Mouse (Mus musculus) erythroblast, embryonic 14.5 days (primary cell): ENCODE measurements around the gene Arl15. TPM values are rescaled to one million over a fixed set of nuclear protein-coding genes. Genes with fewer than 3 reads are reported as not detected.

ENCODE experiments used
- H3K27me3 ChIP-seq: 2 replicates; pipeline ENCODE4 v1.6.1; 2012; ENCODE audit warnings: inconsistent platforms; ENCODE audit not compliant: control insufficient read depth
- H3K36me3 ChIP-seq: 2 replicates; pipeline ENCODE4 v1.6.1; 2012; ENCODE audit warnings: mild to moderate bottlenecking, inconsistent platforms; ENCODE audit not compliant: control insufficient read depth
- H3K4me1 ChIP-seq: 2 replicates; pipeline ENCODE4 v1.6.1; 2012; ENCODE audit warnings: inconsistent platforms; ENCODE audit not compliant: control insufficient read depth
- H3K4me3 ChIP-seq: replicated peaks from 2 replicates; pipeline ENCODE3; 2012; ENCODE audit warnings: moderate library complexity, mild to moderate bottlenecking, inconsistent platforms
- H3K9me3 ChIP-seq: 2 replicates; pipeline ENCODE4 v1.6.1; 2012; ENCODE audit warnings: low read length, inconsistent platforms, mixed read lengths; ENCODE audit not compliant: control insufficient read depth
- GATA1 ChIP-seq: IDR thresholded peaks from 2 replicates; pipeline ENCODE4 v1.6.1; 2012; ENCODE audit warnings: low read length, inconsistent platforms, mixed read lengths
- TAL1 ChIP-seq: IDR thresholded peaks from 3 replicates; pipeline ENCODE4 v1.6.1; 2012; ENCODE audit warnings: low read length, inconsistent platforms, mixed read lengths
- polyA plus RNA-seq: library from polyadenylated mRNA; stranded (reverse); fragments of >175 nt; gene quantifications from 2 replicates; pipeline ENCODE4 v1.2.3, GENCODE M21; 2012

The Arl15 gene
- polyA plus RNA-seq, 1 experiment, result not detected

DNA sequence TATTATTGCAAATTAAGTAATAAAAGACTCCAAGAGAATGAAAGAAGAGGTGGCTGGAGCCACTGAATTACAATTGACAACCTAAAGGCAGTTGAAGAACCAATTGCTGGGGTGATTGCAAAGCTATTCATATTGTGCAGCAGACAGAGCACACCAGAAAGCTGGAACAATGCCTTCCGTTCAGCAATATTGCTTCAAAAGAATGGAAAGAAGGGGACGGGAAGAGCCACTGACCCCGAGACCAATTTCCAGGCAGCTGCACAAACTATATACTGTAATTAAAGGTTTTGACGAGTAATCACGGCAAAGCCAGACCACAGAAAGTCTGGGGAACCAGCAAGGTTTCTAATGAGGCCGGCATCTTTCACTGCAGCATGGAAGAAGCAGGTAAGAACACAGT is 181.4 kb downstream of the Arl15 start:
- H3K9me3 ChIP-seq, result no peaks in the 10 kb centered on the region
- TF ChIP-seq GATA1, result no peak
- H3K27me3 ChIP-seq, result no peaks in the 10 kb centered on the region
- no peaks in the 10 kb centered on the region for H3K4me1 ChIP-seq
- no peak overlapping the region for H3K4me3 ChIP-seq
- H3K36me3 ChIP-seq, result no peaks in the 10 kb centered on the region

DNA sequence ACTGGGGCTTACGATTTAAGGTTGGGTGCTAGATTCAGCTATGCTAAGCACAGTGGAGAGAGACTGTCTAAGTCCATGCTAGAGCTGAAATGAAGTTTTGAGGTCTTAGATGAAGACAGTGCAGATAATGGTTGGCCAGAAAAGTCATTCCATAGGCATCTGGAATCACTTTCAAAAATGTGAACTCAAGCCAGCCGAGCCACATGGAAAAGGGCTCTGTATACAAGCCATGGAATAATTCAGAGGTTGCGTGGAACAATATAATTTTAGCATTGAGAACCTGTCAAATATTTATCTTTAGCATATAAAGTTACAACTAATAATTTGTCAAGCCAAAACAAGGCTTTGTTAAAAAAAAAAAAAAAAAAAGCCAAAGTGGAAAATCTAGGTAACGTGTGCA is 182.6 kb downstream of the Arl15 start:
- TF ChIP-seq TAL1, result no peak
- TF ChIP-seq GATA1, result no peak
- Histone ChIP-seq H3K27me3 (no peaks in the 10 kb centered on the region), H3K9me3 (no peaks in the 10 kb centered on the region), H3K36me3 (no peaks in the 10 kb centered on the region), H3K4me1 (no peaks in the 10 kb centered on the region), H3K4me3 (no peak overlapping the region)

DNA sequence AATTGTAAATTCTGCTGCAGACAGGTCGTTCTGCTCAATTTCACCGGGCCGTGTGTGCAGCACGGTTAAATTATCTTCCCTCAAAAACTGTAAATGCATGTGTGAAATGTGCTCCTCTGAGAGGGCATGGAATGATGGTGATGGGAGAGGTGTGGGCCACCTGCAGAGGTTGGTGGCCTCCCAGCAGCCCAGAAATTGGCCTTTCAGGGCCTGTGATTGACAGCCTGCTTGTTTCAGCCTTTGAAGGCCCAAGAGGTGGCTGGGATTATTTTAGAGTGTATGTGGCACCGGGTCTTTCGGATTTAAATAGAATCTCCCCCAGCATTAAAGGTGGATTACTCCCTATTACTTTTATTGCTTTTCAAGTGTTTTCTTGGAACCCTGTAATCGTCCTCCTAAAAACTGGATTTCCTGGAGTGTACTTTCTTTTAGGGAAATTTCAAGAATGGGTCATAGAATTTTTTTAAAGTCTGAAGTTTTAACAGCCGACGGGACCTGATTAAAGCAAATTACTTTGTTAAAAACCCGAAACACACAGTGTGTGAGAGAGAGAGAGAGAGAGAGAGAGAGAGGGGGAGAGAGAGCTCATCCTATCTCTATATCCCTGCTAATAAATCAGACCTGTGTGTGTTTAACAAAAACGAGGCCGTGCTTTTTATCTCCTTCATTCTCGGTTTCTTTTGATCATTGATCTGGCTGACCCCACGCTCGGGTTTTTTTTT is 186.6 kb downstream of the Arl15 start:
- Histone ChIP-seq H3K4me3 (no peak overlapping the region), H3K27me3 (no peaks in the 10 kb centered on the region), H3K4me1 (no peaks in the 10 kb centered on the region), H3K9me3 (no peaks in the 10 kb centered on the region), H3K36me3 (no peaks in the 10 kb centered on the region)
- TF ChIP-seq TAL1, result no peak
- TF ChIP-seq GATA1, result no peak

DNA sequence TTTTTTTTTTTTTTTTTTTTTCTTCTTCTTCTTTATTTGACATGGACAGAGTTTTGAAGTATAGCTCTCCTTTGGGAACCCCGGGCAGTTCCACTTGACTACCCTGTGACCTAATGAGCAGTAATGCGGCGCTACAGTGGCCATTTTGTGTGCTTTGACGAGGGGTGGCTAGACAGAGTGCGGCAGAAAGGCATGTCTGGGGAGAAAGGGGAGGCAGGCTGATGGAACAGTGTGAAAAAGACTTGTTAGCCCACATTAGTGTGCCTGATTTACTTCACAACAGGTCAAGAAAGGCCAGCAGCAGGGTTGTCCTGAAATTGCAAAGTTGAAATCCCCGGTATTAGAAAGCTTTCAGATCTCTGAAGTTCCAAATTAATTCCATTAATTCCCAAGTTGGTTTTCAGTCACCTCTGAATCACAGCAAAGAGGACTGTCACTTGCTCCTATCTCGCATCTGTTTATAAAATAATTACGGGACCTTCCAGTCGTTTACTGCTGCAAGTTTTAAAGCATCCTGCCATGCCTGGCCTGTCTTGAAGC is 187.2 kb downstream of the Arl15 start:
- Histone ChIP-seq H3K4me3 (no peak overlapping the region), H3K4me1 (no peaks in the 10 kb centered on the region), H3K27me3 (no peaks in the 10 kb centered on the region), H3K9me3 (no peaks in the 10 kb centered on the region), H3K36me3 (no peaks in the 10 kb centered on the region)
- TF ChIP-seq TAL1 (no peak), GATA1 (no peak)

DNA sequence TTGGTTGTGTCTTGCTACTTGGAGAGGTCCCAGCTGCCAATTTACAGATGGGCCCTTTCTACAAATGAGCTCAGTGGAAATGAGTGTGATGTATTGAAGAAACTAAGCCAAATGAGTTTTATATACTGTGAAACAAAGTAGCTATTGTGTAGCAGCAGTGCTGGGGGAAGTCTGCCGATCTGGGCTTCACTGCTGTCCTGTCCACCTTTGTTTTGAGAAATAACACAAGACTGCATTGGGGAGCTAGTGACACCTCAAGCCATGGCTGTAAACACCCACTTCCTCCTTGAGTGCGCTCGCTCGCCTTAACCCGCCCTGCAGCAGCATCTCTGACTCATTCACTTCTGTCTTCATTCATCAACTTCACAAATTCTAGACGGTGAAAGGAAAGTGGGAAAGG is 189.3 kb downstream of the Arl15 start:
- H3K4me3 ChIP-seq, result no peak overlapping the region
- no peaks in the 10 kb centered on the region for H3K9me3 ChIP-seq
- H3K4me1 ChIP-seq, result no peaks in the 10 kb centered on the region
- no peaks in the 10 kb centered on the region for H3K27me3 ChIP-seq
- H3K36me3 ChIP-seq, result no peaks in the 10 kb centered on the region; the same call in 1 of the 2 replicates
- TF ChIP-seq GATA1, result no peak
- no peak for TF ChIP-seq TAL1

DNA sequence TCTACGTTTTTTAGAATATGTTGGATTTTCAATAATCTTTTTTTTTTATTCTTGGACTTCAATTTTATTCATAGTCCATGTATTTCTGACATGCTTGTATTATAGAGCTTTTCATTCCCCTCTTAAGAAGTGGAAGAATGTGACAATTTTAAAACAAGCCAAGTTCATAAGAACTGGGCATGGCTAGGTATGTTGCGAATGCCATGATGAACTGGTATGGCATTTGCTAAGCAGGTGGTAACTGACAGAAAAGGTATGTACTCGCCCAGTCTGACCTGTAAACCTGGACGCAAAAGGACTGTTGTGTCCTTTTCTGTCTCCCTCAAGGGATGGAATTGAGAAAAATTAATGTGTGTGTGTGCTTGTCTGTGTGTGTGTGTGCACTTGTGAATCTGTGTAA is 190.2 kb downstream of the Arl15 start:
- Histone ChIP-seq H3K4me1 (no peaks in the 10 kb centered on the region), H3K4me3 (no peak overlapping the region), H3K27me3 (no peaks in the 10 kb centered on the region), H3K9me3 (no peaks in the 10 kb centered on the region), H3K36me3 (peaks cover 2% of the 10 kb centered on the region)
- no peak for TF ChIP-seq GATA1
- TF ChIP-seq TAL1, result no peak

DNA sequence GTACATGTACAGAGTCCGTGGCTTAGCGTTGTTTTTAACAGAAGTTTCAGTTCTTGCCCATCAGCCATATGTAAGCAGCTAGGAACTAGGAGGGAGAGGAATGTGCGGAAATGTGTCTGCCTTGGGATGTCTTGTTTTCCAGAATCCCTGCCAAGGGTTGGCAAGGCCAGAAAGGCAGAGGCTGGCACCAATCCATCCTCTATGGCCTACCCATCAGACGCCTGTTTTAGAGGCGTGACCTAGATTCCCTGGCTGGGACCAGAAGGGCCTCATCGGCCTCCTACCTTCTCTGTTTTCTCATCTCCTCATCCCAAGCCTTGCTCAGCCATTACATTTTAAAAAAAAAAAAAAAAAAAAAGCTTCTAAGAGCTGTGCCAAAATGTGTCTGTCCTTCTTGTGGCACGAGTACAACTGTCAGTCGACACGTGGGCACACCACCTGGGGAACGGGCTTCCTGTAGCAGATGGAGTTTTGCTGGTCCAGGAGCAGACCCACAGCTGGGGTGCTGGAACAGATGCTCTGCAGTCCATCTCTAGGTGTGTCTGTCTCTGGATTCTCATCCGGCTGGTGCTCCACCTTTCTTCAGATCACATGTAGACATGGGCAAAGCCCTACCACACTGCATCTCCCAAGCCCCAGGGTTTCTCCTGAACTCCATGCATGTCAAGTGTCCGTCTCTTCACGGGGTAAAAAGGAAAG is 192.7 kb downstream of the Arl15 start:
- H3K4me3 ChIP-seq, result no peak overlapping the region
- no peak for TF ChIP-seq TAL1
- TF ChIP-seq GATA1, result no peak

DNA sequence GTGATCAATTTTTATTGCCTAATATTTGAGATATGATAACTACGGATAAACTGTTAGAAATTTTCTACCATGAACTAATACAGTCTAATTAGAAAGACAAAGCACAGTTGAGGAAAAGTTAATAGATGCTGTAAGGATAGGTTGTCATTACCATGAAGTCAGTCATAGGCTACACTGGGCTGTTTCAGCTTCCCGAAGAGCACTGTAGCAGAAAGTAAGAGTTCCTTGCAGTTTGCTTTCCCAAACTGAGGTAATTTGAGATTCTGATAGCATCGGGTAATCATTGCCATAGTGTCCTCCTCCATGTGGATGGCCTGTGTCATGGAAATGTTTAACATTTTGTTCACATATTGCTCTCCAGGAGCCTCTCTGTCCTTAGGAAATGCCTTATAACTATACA is 195.9 kb downstream of the Arl15 start:
- Histone ChIP-seq H3K36me3 (peaks cover 2% of the 10 kb centered on the region), H3K9me3 (no peaks in the 10 kb centered on the region), H3K4me1 (peaks cover 2% of the 10 kb centered on the region; the same call in 1 of the 2 replicates), H3K4me3 (no peak overlapping the region), H3K27me3 (no peaks in the 10 kb centered on the region)
- TF ChIP-seq GATA1 (no peak), TAL1 (no peak)

More for the DNA sequence above, 192.7 kb downstream of the Arl15 start:
- H3K27me3 ChIP-seq, result no peaks in the 10 kb centered on the region
- no peaks in the 10 kb centered on the region for H3K9me3 ChIP-seq
- H3K36me3 ChIP-seq, result peaks cover 2% of the 10 kb centered on the region
- H3K4me1 ChIP-seq, result no peaks in the 10 kb centered on the region

DNA sequence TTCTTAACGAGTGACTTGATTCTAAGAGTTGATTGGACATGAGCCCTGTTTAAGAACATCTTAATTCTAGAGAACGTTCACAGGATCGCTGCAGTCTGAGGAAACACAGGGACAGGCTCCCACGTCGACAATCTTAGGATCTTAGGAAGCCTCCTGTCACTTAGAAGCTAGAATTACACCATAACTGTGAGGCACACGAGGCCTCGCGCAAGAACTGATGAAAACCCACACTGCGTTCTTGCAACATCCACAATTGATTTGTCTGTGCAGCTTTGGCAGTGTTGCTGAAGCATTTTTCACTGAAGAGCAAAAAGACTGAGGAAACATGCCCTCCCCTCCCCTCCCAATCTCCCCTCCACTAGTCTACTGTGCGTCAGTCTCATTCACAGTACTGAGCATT is 196.4 kb downstream of the Arl15 start:
- H3K9me3 ChIP-seq, result no peaks in the 10 kb centered on the region
- peaks cover 2% of the 10 kb centered on the region; the same call in 1 of the 2 replicates for H3K4me1 ChIP-seq
- TF ChIP-seq GATA1 (no peak), TAL1 (no peak)
- no peaks in the 10 kb centered on the region for H3K27me3 ChIP-seq
- no peak overlapping the region for H3K4me3 ChIP-seq
- H3K36me3 ChIP-seq, result peaks cover 2% of the 10 kb centered on the region
